Mouse (Mus musculus) lung, adult 18-20 months (tissue): ENCODE data around the gene Gdf3.
"Not testable (repeated sequence)": the region's sequence is repeated elsewhere in the genome, so short reads cannot be mapped to it uniquely, and the experiment has no call there.

Source experiments
- DNase-seq, 2 experiments: peaks; one replicate each; pipeline ENCODE4 v3.0.0; 2022; ENCODE audit warnings: mixed read lengths in 2 of 2

Gdf3 gene

GRCm38 (mm10) chr6:122605483-122605882 is 4.4 kb downstream of the Gdf3 start:
- DNase-seq: no peak

GRCm38 (mm10) chr6:122604260-122604659 is 5.6 kb downstream of the Gdf3 start:
- DNase-seq: no peak

GRCm38 (mm10) chr6:122602992-122603322 is 6.9 kb downstream of the Gdf3 start:
- DNase-seq: no peak

GRCm38 (mm10) chr6:122602242-122602991 is 7.5 kb downstream of the Gdf3 start, which contains the start of gene Apobec1:
Gene Apobec1, minus strand, starts transcription at chr6:122602444.
- DNase-seq: peak; percentile 86 to 88

GRCm38 (mm10) chr6:122601615-122602014 is 8.3 kb downstream of the Gdf3 start:
- DNase-seq: no peak

GRCm38 (mm10) chr6:122601031-122601430 is 8.9 kb downstream of the Gdf3 start:
- DNase-seq: no peak

- DNase-seq: no peak
Measured at GRCm38 (mm10) chr6:122600066-122600646, 9.7 kb downstream of the Gdf3 start.

- no peak for DNase-seq
Measured at GRCm38 (mm10) chr6:122599054-122599737, 10.7 kb downstream of the Gdf3 start.

GRCm38 (mm10) chr6:122598436-122598835 is 11.5 kb downstream of the Gdf3 start:
- DNase-seq: no peak

- no peak for DNase-seq
Measured at GRCm38 (mm10) chr6:122598014-122598413, 11.9 kb downstream of the Gdf3 start.

- no peak for DNase-seq
Measured at GRCm38 (mm10) chr6:122596608-122597007, 13.3 kb downstream of the Gdf3 start.

GRCm38 (mm10) chr6:122595637-122596036 is 14.2 kb downstream of the Gdf3 start:
- DNase-seq: peak; percentile 26 to 34

GRCm38 (mm10) chr6:122592905-122593304 is 17.0 kb downstream of the Gdf3 start:
- no peak for DNase-seq

- no peak for DNase-seq
Measured at GRCm38 (mm10) chr6:122591027-122591758, 18.7 kb downstream of the Gdf3 start.

GRCm38 (mm10) chr6:122579086-122579485 is 30.8 kb downstream of the Gdf3 start:
- no peak for DNase-seq

GRCm38 (mm10) chr6:122577030-122577429 is 32.9 kb downstream of the Gdf3 start:
- DNase-seq: no peak

- DNase-seq: not testable (repeated sequence)
Measured at GRCm38 (mm10) chr6:122575037-122575436, 34.9 kb downstream of the Gdf3 start.

- DNase-seq: no peak
Measured at GRCm38 (mm10) chr6:122571617-122571959, 38.3 kb downstream of the Gdf3 start.

GRCm38 (mm10) chr6:122570695-122571616 is 38.9 kb downstream of the Gdf3 start:
- no peak for DNase-seq

GRCm38 (mm10) chr6:122569762-122570161 is 40.1 kb downstream of the Gdf3 start:
- no peak for DNase-seq

- no peak for DNase-seq
Measured at GRCm38 (mm10) chr6:122569113-122569512, 40.8 kb downstream of the Gdf3 start.

GRCm38 (mm10) chr6:122565070-122565784 is 44.7 kb downstream of the Gdf3 start:
- no peak for DNase-seq
